Mouse (Mus musculus) retina, embryonic 14.5 days (tissue): ENCODE measurements around the gene Adgrg2.

Experiments used
- DNase-seq: peaks from one replicate; pipeline ENCODE4 v3.0.0-alpha.2; 2015; ENCODE audit warnings: low spot score

Gene Adgrg2

DNA sequence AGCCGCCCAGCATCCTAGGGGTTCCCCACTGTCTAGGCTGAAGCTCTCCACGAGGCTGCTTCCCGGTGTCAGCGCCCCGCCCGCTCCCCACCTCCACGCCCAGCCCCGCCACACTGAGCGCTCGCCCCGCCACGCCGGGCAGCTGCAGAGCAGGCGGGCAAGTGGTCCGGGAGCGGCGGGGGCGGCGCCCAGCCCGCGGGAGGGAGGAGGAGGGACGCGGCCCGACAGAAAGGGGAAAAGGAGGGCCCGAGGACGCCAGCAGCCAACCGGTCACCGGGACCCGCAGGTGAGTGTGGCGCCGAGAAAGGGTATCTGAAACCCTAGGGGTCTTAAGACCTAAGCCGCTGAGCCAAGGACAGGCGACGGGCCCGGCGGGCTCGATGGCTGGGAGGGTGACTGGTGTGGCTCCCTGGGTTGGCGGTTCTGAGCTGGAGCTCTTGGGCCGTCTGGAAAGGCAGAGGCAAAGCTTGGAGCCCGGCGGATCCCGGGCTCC is at the start of gene Adgrg2:
Adgrg2 (plus strand) TSS at position 227 of the 493 bp plus-strand sequence.
- peak; percentile 32 for DNase-seq

DNA sequence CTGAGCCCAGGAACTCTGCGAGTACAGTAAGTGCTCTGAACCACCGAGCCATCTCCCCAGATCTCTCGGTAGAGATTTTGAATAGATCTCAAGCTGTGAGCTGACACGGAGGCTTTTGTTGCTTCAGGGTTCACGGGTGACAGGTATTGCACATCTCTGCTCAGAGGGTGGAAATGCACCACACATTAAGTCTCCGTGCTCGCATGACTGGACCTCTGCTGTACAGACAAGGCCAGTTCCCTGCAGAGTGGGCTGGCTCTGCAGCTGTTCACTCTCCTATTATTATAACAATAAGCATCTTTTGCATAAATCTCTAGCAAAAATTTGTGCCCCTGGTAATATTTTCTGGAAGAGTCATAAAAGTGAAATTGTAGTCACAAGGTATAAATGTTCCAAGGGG is 39.5 kb upstream of the Adgrg2 start:
- DNase-seq = peak; percentile 30

DNA sequence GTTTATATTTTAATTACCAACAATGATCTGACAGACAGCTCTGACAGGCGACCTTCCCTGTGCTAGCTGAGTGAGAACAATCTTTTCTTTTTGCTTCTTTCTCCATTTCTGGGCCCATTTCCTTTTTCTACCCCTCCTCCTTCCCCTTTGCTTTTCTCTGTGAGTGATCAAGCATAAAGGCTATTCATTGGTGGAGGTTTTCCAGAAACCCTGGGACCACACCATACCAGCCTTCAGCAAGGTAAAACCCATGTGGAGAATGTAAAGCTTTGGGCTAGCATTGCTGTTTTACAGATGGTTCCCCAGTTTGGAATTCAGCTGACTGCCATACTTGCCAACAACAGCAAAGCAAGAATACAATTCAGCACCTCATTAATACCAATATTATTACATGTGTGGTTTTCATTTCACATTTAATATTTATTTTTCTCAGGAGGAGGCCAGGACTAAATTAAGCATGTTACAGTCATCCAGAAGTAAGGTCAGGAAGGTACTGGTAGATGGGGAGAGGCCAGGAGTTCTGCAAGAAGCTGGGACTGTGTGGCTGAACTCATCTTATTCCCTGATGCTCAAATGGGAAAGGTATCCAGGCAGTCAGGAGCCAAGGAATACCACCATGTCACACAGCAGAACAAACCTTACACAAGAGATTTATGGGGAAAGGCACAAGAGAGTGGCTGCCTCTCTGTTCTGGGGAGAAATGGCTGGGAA is 38.4 kb upstream of the Adgrg2 start:
- DNase-seq = peak; percentile 2

DNA sequence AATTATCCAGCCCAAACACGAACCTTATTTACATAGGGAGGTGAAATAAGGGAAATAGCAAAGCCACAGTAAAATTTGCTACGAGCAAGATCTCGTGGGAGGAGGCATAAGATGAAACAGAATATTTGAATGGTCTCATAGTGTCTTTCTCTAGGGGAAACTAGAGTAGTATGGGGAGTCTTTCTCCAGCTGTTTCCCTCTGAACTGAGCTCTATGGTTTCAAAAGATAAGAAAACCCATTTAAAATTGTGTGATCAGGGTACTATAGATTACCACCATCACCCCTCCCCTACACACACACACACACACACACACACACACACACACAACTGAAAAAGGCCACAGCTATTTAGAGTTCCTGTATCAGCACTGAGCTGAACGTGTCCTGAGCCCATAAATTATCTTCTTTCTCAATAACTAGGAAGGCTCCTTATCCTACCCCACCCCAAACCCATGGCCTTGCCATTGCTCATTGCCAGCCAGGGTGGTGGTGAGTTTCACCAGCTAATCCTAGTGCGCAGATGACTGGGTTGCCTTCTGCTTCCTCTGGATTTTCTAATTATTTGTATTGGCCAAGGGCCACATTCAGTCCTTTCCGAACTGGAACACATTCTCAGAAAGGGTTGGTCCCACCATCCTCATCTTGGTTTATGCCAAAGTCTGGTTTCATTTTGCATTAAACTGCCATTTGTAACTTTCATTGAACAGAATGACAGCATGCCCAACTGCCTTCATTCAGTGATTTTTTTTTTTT is 5.6 kb upstream of the Adgrg2 start:
- DNase-seq = no peak

DNA sequence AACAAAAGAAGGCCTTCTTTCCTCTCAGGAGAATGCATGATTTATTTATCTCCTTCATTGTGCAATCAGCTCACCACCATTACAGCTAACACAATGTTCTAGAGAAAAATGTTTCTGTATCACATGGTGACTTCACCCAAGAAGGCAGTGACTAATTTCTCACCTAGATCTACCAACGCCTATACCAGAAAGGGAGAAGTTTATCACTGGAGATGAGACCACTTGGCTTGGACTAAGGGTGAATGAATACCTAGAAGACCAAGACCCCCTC is 5.1 kb upstream of the Adgrg2 start:
- DNase-seq = no peak

DNA sequence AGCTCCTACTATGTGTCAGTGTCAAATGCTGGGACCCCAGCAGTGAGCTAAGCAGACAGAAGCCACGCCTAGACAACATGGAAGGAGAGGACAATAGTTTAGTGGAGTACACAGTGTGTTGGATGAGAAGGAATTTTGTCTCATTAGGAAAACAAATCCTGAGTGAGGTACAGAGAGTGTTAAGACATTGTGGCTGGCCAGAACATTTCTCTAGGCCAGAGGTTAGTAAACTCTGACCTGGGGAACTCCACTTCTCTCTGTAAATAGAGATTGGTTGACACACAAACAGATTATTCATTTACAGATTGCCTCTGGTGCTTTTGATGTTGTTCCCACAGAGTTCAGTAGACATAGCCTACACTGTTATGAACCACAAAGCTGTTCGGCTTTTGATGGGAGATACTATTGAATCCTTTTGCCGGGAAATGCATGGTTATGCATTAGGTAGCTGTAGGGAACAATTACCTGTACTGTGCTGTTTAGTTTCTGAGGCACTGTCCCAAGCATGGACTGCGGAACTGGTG is 22.5 kb downstream of the Adgrg2 start:
- no peak for DNase-seq

DNA sequence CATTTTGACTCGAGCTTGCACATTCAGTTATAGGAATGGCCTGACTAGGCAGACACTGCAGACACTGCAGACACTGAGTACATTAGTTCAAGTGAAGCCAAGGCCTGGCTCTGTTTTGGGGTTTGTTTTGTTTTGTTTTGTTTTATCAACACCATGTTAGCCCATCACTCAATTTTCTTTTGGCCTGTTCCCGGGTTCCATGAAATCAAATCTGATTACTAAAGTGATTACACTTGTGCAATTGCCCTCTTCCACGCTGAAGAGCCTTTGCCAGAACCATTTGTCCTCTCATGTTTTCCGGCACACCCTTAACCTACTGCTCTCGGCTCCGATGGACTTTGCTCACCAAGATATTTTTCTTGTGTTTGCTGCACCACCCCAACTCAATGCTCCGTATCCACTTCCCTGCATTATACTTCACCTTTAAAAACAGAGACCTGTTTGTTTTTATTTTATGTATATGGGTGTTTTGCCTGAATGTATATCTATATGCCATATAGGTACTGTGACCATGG is 23.4 kb downstream of the Adgrg2 start:
- DNase-seq = no peak

DNA sequence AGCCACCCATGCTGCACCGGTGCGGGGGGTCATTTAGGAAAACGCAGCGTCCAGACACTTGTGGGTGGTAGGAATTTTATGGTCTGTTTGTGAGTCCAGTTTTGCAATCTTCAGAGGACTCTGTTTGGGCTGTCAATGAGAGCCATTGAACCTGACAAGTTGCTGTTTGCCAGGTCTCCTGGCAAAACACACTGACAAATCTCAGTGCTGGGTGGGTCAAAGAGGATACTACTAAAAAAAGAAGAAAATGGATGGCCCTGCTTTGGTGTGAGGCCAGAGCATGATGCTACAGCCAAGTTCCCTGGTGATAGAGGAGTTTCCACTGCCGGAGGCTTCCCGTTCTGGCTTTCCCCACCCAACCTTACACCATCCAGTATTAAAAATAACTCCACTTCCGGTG is 27.9 kb downstream of the Adgrg2 start:
- no peak for DNase-seq

DNA sequence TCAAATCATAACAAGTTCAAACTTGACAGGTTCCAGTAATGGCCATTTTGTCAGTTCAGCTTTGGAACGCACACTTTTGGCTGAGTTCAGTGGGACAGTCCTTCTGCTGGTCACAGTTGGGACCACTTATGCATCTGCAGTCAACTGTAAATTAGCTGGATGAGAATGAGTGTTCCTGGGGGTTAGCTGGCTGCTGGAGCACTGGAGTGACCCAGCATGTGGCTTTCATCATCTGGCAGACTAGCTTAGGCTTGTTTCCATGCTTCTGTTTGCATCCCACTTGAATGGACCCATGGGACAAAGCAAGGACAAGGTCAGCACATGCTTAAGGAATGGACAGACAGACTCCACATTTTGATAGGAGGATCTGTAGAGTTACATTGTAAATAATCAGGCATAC is 33.2 kb downstream of the Adgrg2 start:
- DNase-seq = no peak

DNA sequence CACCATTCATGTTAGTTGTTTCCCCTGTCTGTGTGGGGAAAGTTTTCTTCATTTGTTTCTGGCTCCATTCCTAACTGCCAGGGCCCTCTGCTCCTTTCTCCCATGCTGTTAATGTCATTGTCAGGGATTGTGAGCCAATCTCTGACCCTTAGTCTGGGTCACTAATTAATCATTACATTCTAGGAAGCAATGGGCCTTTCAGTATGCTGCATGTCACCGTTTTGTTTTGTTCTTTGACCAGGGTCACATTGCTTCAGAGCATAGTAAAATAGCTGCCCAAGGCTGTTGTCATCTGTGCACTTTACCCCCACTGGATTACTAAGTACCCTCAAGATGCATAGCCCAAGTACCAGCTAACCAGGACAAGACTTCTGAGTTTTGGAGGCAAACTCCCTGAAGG is 36.0 kb downstream of the Adgrg2 start:
- no peak for DNase-seq

DNA sequence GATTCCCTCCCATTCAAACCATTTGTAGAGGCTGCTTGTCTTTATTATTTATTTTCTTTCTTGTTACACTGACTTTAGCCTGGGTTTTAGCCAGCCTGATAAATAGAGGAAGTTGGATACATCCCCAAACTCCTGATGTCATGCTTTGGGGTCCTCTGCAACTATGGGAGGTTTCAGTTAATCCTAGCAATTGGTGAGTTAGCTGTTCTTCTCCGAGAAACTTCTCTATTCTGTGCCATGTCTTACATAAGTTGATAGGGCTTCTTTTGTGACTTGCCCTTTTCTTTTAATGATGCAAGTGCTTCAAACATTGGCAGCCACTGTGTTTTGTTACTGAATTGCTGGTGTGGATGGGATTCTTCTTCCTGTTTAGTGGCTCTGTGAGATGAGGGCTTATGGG is 36.4 kb downstream of the Adgrg2 start:
- DNase-seq = no peak

DNA sequence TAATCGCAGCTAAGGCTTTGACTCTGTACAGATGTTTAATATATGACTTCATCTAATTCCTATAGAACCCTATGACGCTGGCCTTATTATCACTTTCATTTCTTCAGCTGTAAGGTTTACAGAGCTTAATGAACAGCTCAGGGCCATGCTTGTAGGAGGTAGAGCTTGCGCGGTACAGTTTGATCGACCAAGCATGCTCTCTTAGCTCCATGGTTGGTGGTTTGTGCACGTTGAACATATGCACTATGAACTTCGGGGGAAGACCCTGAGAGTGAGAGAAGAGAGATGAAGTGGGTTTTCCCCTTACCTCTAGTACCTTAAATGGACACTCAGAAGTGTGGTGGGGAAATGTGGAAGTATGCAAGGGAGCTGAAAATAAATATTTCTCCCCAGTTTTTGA is 41.7 kb downstream of the Adgrg2 start:
- DNase-seq = no peak

DNA sequence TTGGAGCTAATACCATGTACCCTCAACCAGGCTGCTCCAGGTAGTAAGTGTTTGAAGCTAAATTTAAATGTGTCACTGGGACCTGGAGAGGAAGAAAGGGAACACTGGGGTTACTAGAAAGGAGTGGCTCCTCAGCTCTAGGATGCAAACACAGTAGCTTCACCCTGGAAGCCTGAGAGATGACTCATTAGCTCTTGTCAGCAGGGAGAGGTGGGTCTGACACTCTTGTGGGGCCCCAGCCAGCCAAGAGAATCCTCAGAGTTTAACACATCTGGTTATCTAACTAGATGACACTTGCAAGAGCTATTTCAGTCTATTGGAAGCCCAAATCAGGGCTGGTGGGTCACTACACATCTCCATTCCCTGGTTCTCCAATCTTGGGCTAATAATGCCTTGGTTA is 50.8 kb downstream of the Adgrg2 start:
- no peak for DNase-seq

DNA sequence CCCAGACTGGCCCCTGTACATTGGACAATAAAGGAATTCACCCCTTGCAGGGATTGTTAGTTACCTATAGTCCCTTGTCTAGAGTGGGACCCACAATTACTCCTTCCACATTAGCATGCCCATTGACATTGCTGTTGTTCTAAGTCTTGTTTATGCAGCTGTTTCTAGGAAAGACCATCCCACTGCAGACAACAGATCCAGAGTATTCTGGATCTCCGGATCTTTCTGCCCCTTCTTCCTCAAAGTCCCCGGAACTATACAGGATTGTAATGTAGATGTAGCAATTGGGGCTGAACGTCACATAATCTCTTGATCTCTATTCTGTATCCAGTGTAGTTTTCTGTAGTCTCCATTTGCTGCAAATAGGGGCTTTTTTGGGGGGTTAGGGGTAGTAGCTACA is 57.9 kb downstream of the Adgrg2 start:
- DNase-seq = no peak

DNA sequence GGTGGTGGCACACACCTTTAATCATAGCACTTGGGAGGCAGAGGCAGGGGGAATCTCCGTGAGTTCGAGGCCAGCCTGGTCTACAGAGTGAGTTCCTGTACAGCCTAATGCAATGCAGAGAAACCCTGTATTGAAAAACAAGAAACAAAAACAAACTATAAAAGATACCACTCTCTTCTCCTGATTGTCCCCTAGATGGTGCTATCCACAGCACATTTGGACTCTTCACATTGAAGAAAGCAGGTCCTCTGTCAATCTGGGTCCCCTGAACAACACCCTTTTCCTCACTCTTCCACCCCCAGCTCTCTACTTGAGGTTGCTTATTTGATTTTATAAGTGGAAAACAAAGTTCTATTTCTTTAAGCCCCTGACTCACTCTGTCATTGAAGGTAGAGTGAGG is 58.9 kb downstream of the Adgrg2 start:
- peak; percentile 9 for DNase-seq

DNA sequence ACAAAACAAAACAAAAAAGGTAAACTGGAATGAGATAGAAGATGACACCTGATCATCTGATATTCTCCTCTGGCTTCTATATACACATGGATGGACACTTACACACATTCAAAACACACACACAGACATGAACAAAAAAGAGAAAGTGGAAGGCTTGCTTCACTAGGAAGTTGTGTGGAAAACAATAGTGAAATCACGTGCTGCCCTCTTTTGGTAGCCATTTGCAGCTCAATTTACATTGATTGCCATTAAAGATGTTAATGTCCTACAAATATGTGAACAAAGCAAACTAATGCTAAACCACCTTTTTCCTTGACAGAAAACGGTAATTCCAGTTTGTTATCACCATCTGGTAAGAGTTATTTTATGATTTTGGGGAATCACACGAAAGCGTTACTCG is 65.2 kb downstream of the Adgrg2 start:
- DNase-seq = no peak

DNA sequence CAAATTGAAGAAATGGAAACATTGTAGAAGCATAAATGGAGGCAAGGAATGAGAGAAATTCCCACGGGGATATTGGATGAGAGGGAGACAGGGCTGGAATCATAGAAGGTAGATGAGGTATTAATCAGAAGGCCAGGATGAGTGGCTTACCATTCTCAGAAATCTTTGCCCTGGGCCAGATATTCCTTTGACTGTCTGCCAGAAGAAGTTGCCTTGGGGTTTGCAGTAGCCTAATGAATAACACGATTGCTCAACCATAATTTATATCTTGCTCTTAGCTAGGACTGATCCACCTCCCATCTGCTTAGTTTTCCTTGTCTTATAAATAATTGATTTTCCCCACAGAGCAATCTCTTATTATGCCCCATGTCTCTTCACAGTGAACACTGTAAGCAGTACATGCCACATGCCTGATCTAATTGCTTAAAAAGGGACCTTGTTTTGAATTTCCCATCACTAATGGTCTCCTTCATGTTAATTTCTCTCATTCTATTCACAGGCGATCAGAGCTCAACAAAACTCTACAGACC is 80.8 kb downstream of the Adgrg2 start:
- no peak for DNase-seq

DNA sequence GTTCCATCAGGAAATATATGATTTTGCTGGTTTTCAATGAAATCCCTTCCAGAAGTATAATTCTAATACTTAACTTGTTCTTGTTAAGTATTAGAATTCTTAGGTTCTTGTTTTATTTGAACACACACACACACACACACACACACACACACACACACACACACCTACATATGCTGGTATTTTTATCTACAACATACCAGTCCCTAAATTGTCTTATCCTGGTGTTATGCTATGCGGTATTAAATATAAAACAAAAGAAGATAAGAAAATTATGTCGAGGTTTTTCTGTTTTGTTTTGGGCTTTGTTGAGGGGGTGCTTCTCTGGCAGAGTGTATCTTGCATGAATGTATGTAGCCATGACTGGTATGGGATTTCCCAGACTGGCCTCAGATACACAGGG is 99.3 kb downstream of the Adgrg2 start:
- DNase-seq = no peak

DNA sequence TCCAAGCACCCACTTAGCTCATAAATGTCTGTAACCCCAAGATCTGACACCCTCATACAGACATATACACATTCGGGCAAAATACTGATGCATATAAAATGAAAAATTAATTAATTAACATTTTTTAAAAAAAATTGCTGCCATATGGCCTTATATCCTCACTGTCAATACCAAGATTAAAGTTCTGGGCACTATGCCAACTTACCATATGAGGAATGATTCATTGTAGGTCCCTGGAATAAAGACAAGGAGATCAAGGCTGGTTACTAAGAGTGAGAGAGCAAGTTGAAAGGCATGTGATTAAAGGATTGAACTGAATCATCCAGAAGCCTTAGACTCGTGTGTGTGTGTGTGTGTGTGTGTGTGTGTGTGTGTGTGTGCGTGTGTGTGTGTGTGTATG is 103.8 kb downstream of the Adgrg2 start:
- DNase-seq = no peak

DNA sequence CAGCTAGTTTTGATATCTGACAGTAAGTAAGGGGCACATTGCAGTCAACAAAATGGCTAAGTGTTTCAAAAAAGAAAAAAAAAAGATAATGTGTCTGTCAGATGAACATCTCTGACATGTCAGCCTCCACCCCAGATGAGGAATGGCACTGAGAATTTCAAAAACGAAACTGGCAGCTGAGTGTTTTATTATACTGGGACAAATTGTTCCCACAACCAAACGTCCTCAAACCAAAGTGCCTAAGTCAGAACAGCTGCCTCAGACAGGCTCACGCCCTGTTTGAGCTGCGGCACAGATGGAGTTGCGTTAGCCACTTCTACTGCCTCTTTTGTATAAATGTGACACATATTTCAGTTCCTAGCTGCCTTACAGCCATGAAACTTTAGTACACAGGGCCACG is 104.4 kb downstream of the Adgrg2 start:
- DNase-seq = no peak

DNA sequence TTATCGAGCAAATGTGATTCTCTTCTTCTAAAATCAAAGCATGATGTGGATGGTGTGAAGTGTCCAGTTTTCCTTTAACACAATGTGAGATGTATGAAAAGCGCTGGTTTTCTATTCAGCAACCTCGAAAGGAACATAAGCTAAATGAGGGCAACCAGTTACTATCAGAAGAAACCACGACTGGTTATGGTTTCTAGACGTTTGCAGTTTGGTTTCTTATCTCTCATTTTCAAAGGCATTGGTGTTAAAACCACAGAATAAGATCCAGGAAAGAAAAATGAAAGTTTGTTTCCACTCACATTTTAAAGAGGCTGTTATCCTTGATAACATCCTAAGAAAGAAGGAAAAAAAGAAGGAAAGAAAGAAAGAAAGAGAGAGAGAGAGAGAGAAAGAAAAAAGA is 106.0 kb downstream of the Adgrg2 start:
- DNase-seq = no peak

DNA sequence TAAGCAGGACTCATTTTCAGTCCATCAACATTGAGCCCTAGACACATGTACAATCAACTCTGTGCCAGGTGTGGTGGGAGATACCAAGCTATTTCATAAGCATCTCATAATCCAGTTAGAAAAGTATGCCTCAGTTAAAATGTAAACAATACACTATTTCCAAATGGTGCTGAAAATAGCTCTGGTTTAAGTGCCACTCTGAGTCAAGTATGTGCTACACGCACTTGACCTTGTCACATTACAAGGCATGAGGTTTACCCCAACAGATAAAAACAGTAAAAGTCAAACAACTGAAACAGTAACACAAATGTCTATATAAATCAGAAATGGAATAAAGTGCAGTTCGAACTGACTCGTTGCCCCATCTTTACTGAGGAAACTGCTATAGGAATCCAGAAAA is 110.6 kb downstream of the Adgrg2 start:
- no peak for DNase-seq

DNA sequence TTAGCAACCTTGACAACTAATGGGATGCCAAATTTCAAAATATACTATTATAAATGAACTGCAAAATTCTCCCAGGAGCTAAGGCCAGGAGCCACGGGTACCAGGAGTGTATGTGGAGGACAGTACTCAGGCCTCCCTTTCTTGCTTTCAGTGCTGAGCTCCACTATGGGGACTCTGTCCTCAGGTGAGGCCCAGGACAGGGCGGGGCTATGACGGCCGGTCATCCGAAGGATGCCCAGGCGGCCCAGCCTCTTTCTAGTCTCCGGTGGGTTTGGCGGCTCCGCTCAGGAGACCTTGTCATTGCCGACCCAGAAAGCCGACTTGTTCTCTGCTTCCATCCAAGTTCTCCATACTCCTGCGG is 111.2 kb downstream of the Adgrg2 start:
- no peak for DNase-seq
